Mouse (Mus musculus) kidney, adult 18-20 months (tissue): ENCODE measurements at regions not wholly inside any gene's neighbourhood (a gene's known extent, or its start where the extent isn't known, plus 50 kb on each side); places are given as distances from the start of the nearest gene placed in this dataset.

Experiments
- DNase-seq: peaks from one replicate; pipeline ENCODE4 v3.0.0; 2021

DNA sequence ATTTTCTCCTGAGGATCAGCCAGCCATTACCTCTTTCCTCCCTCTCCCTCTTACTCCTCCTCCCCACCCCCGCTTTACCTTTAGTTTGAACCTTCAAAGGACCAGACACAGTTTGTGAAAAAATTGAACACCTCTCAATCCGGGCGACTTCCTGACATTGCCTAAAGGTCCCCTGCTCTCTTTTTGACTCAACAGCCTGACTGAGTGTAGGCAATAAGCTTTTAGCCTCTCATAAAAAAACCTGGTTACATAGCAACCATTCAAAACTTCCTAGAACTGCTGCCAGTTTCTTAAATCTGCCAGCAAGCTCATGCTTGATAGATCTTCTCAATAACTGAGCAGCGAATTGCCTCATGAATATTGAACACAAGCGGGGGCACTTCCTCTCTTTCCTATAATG is 71.7 kb downstream of the Zfp945 start:
- no peak for DNase-seq

DNA sequence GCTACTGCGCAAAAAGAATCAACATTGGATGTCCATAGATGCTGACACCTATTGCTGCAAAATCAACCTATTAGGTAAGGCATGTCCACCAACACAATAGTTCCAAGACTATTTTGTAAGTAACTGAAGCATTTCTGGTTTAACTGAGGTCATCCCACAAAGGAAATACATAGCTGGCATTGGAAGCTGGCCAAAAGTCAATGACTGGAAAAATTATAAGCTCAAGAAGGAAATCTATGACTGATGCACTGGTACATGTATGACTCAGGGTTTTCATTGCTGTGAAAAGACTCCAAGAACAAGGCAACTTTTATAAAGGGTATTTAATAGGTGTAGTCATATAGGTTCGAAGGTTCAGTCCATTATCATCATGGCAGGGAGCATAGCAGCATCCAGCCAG is 82.5 kb downstream of the Zfp945 start:
- DNase-seq, result no peak

DNA sequence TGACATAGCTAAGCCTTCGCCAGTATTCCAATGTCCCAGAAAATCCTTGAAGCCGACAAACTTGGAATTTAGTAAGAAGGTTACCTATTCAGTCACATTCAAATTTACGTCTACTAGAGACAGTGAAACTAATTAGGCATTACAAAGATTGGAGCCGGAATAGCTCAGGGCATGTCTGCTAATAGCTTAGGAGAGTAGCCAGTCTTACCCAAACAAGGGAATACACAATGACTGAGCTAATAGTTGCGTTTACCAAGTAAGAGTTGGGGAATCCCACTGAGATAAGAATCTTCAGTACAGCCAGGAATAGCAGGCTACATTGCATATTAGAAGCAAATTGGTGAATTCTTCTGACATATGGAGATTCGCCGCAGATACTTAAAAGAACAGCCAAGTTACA is 121.2 kb downstream of the Zfp945 start:
- DNase-seq, result no peak

DNA sequence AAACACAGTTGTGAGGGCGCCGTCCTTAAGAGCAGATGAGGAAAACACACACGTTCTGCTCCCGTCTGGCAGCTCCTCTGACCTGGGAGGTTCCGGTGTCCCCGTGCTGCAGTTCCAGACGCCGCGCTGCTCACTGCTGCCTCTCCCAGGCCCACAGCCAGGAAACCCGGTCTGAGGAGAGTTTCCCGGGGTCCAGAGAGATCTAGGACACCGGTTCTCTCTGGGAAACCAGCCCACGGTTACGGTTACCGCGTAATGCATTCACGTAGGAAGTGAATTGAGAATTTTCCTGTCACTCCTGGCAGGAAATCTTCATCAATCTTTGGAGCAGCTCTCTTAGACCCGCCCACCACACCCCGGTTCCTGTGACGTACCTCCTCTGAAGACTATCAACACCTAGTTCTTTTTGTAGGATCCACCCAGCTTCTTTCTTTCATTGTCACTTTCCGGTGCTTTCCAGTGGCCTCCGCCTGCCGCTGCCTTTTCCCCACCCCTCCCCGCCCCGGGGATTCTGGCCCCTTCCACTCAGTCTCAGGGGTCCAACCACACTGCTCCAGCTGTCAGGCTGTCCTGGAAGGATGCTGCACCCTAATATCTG is 127.3 kb downstream of the Zfp945 start:
- DNase-seq, result peak; percentile 65

DNA sequence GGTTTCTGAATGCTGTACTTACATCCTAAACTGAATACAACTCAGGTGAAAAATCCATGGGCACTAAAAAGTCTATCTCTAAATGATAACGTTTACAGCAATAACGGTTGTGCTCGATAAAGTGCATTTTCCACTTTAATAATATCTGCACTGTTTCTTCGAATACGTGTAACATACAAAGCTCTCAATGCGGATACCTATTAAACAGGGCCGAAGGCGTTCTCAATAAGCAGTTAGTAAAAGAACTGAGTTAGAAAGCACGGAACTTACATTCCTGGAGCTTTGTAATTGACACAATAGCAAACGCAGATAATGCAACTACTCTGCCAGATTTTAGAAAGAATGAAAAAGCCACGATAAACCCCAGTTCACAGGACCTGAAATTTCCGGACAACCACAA is 127.8 kb downstream of the Zfp945 start:
- no peak for DNase-seq

DNA sequence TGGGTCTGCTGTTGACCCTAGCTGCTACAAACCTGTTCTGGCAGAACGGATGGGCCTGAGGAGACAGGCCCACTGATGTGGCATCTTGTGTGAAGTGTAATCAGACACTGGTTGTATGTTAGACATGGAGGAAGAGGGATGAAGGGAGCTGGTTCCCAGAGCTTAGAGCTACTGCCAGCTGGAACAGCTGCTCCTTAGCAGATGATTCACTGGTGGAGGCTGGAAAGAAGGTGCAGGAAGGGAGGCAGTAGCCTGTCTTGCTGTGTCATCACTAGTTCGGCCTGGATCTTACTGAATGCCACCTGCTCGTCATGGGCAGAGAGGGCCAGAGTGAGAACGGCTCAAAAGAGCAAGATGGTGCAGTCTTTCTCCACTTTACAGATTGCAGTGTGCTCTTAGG is 130.6 kb downstream of the Zfp945 start:
- DNase-seq, result no peak
